Mouse (Mus musculus): ENCODE measurements around the gene Fmnl2. TPM values are rescaled to one million over a fixed set of nuclear protein-coding genes. Genes with fewer than 3 reads are reported as not detected.

The Fmnl2 gene
- polyA plus RNA-seq, 1 experiment from 2014 or later = 1.0 TPM

GRCm38 (mm10) chr2:53095489-53095888, 237.8 kb downstream of the Fmnl2 start:
- Histone ChIP-seq H3K4me2 (ENCODE audit: low read depth, low read length) (no peak overlapping the region), H3K27me3 (ENCODE audit: control insufficient read depth, insufficient read depth, low read length) (no peaks in the 10 kb centered on the region), H3K9ac (ENCODE audit: low read length) (no peak overlapping the region), H3K4me3 (ENCODE audit: low read length) (no peak overlapping the region), H3K4me1 (ENCODE audit: control insufficient read depth, insufficient read depth, low read length) (no peaks in the 10 kb centered on the region), H3K36me3 (ENCODE audit: control insufficient read depth, insufficient read depth) (no peaks in the 10 kb centered on the region), H3K27ac (ENCODE audit: low read length) (no peak overlapping the region), H3K9me3 (replicated peaks; ENCODE audit: control insufficient read depth, low read length) (no peaks in the 10 kb centered on the region)
- 85% methylated on average over 3 of the region's 3 CpGs for WGBS
- ATAC-seq (replicated peaks; ENCODE audit: extremely low read depth, insufficient read depth, low FRiP score) = no peak

- WGBS = 53% methylated on average over 2 of the region's 2 CpGs
- no peaks in the 10 kb centered on the region for H3K9me3 ChIP-seq (replicated peaks; ENCODE audit: control insufficient read depth, low read length)
- H3K9ac ChIP-seq (ENCODE audit: low read length) = no peak overlapping the region
- no peaks in the 10 kb centered on the region for H3K36me3 ChIP-seq (ENCODE audit: control insufficient read depth, insufficient read depth)
- H3K27me3 ChIP-seq (ENCODE audit: control insufficient read depth, insufficient read depth, low read length) = no peaks in the 10 kb centered on the region
- no peak overlapping the region for H3K27ac ChIP-seq (ENCODE audit: low read length)
- ATAC-seq (replicated peaks; ENCODE audit: extremely low read depth, insufficient read depth, low FRiP score) = no peak
- no peaks in the 10 kb centered on the region for H3K4me1 ChIP-seq (ENCODE audit: control insufficient read depth, insufficient read depth, low read length)
- no peak overlapping the region for H3K4me3 ChIP-seq (ENCODE audit: low read length)
- H3K4me2 ChIP-seq (ENCODE audit: low read depth, low read length) = no peak overlapping the region
Observed at GRCm38 (mm10) chr2:53100093-53100492, 242.4 kb downstream of the Fmnl2 start.

- no peak for ATAC-seq (replicated peaks; ENCODE audit: extremely low read depth, insufficient read depth, low FRiP score)
- H3K4me1 ChIP-seq (ENCODE audit: control insufficient read depth, insufficient read depth, low read length) = no peaks in the 10 kb centered on the region
- H3K9ac ChIP-seq (ENCODE audit: low read length) = no peak overlapping the region
- 84% methylated on average over 11 of the region's 11 CpGs for WGBS
- no peaks in the 10 kb centered on the region for H3K9me3 ChIP-seq (replicated peaks; ENCODE audit: control insufficient read depth, low read length)
- H3K4me3 ChIP-seq (ENCODE audit: low read length) = no peak overlapping the region
- H3K27ac ChIP-seq (ENCODE audit: low read length) = no peak overlapping the region
- H3K27me3 ChIP-seq (ENCODE audit: control insufficient read depth, insufficient read depth, low read length) = no peaks in the 10 kb centered on the region
- H3K36me3 ChIP-seq (ENCODE audit: control insufficient read depth, insufficient read depth) = no peaks in the 10 kb centered on the region
- H3K4me2 ChIP-seq (ENCODE audit: low read depth, low read length) = no peak overlapping the region
Observed at GRCm38 (mm10) chr2:53101885-53102740, 244.5 kb downstream of the Fmnl2 start.

GRCm38 (mm10) chr2:53102901-53103300, 245.2 kb downstream of the Fmnl2 start:
- no peak for ATAC-seq (replicated peaks; ENCODE audit: extremely low read depth, insufficient read depth, low FRiP score)
- H3K9me3 ChIP-seq (replicated peaks; ENCODE audit: control insufficient read depth, low read length) = no peaks in the 10 kb centered on the region
- H3K27me3 ChIP-seq (ENCODE audit: control insufficient read depth, insufficient read depth, low read length) = no peaks in the 10 kb centered on the region
- no peaks in the 10 kb centered on the region for H3K36me3 ChIP-seq (ENCODE audit: control insufficient read depth, insufficient read depth)
- H3K4me1 ChIP-seq (ENCODE audit: control insufficient read depth, insufficient read depth, low read length) = no peaks in the 10 kb centered on the region
- H3K4me3 ChIP-seq (ENCODE audit: low read length) = no peak overlapping the region
- 90% methylated on average over 2 of the region's 2 CpGs for WGBS
- H3K4me2 ChIP-seq (ENCODE audit: low read depth, low read length) = no peak overlapping the region
- H3K27ac ChIP-seq (ENCODE audit: low read length) = no peak overlapping the region
- H3K9ac ChIP-seq (ENCODE audit: low read length) = no peak overlapping the region

GRCm38 (mm10) chr2:53105408-53105807, 247.7 kb downstream of the Fmnl2 start:
- Histone ChIP-seq H3K9ac (ENCODE audit: low read length) (no peak overlapping the region), H3K36me3 (ENCODE audit: control insufficient read depth, insufficient read depth) (no peaks in the 10 kb centered on the region), H3K9me3 (replicated peaks; ENCODE audit: control insufficient read depth, low read length) (no peaks in the 10 kb centered on the region), H3K27ac (ENCODE audit: low read length) (no peak overlapping the region), H3K4me1 (ENCODE audit: control insufficient read depth, insufficient read depth, low read length) (no peaks in the 10 kb centered on the region), H3K4me3 (ENCODE audit: low read length) (no peak overlapping the region), H3K27me3 (ENCODE audit: control insufficient read depth, insufficient read depth, low read length) (no peaks in the 10 kb centered on the region), H3K4me2 (ENCODE audit: low read depth, low read length) (no peak overlapping the region)
- 88% methylated on average over 10 of the region's 10 CpGs for WGBS
- ATAC-seq (replicated peaks; ENCODE audit: extremely low read depth, insufficient read depth, low FRiP score) = no peak

- Histone ChIP-seq H3K4me3 (ENCODE audit: low read length) (no peak overlapping the region), H3K27ac (ENCODE audit: low read length) (no peak overlapping the region), H3K36me3 (ENCODE audit: control insufficient read depth, insufficient read depth) (no peaks in the 10 kb centered on the region), H3K9me3 (replicated peaks; ENCODE audit: control insufficient read depth, low read length) (no peaks in the 10 kb centered on the region), H3K27me3 (ENCODE audit: control insufficient read depth, insufficient read depth, low read length) (no peaks in the 10 kb centered on the region), H3K4me1 (ENCODE audit: control insufficient read depth, insufficient read depth, low read length) (no peaks in the 10 kb centered on the region), H3K4me2 (ENCODE audit: low read depth, low read length) (no peak overlapping the region), H3K9ac (ENCODE audit: low read length) (no peak overlapping the region)
- ATAC-seq (replicated peaks; ENCODE audit: extremely low read depth, insufficient read depth, low FRiP score) = no peak
- 56% methylated on average over 7 of the region's 7 CpGs for WGBS
Observed at GRCm38 (mm10) chr2:53106056-53106455, 248.4 kb downstream of the Fmnl2 start.

GRCm38 (mm10) chr2:53106472-53106871, 248.8 kb downstream of the Fmnl2 start:
- Histone ChIP-seq H3K9ac (ENCODE audit: low read length) (no peak overlapping the region), H3K27me3 (ENCODE audit: control insufficient read depth, insufficient read depth, low read length) (no peaks in the 10 kb centered on the region), H3K27ac (ENCODE audit: low read length) (no peak overlapping the region), H3K4me1 (ENCODE audit: control insufficient read depth, insufficient read depth, low read length) (no peaks in the 10 kb centered on the region), H3K4me2 (ENCODE audit: low read depth, low read length) (no peak overlapping the region), H3K36me3 (ENCODE audit: control insufficient read depth, insufficient read depth) (no peaks in the 10 kb centered on the region), H3K9me3 (replicated peaks; ENCODE audit: control insufficient read depth, low read length) (no peaks in the 10 kb centered on the region), H3K4me3 (ENCODE audit: low read length) (no peak overlapping the region)
- WGBS = 83% methylated on average over 8 of the region's 8 CpGs
- no peak for ATAC-seq (replicated peaks; ENCODE audit: extremely low read depth, insufficient read depth, low FRiP score)

GRCm38 (mm10) chr2:53108547-53108946, 250.9 kb downstream of the Fmnl2 start:
- no peak for ATAC-seq (replicated peaks; ENCODE audit: extremely low read depth, insufficient read depth, low FRiP score)
- Histone ChIP-seq H3K4me2 (ENCODE audit: low read depth, low read length) (no peak overlapping the region), H3K27ac (ENCODE audit: low read length) (no peak overlapping the region), H3K36me3 (ENCODE audit: control insufficient read depth, insufficient read depth) (no peaks in the 10 kb centered on the region), H3K27me3 (ENCODE audit: control insufficient read depth, insufficient read depth, low read length) (no peaks in the 10 kb centered on the region), H3K9me3 (replicated peaks; ENCODE audit: control insufficient read depth, low read length) (no peaks in the 10 kb centered on the region), H3K4me3 (ENCODE audit: low read length) (no peak overlapping the region), H3K9ac (ENCODE audit: low read length) (no peak overlapping the region), H3K4me1 (ENCODE audit: control insufficient read depth, insufficient read depth, low read length) (no peaks in the 10 kb centered on the region)
- 70% methylated on average over 5 of the region's 5 CpGs for WGBS

GRCm38 (mm10) chr2:53121797-53122196, 264.1 kb downstream of the Fmnl2 start:
- Histone ChIP-seq H3K4me1 (ENCODE audit: control insufficient read depth, insufficient read depth, low read length) (no peaks in the 10 kb centered on the region), H3K27ac (ENCODE audit: low read length) (no peak overlapping the region), H3K27me3 (ENCODE audit: control insufficient read depth, insufficient read depth, low read length) (no peaks in the 10 kb centered on the region), H3K4me2 (ENCODE audit: low read depth, low read length) (no peak overlapping the region), H3K4me3 (ENCODE audit: low read length) (no peak overlapping the region), H3K9me3 (replicated peaks; ENCODE audit: control insufficient read depth, low read length) (no peaks in the 10 kb centered on the region), H3K36me3 (ENCODE audit: control insufficient read depth, insufficient read depth) (peaks cover 4% of the 10 kb centered on the region), H3K9ac (ENCODE audit: low read length) (no peak overlapping the region)
- WGBS = 66% methylated on average over 5 of the region's 5 CpGs
- no peak for ATAC-seq (replicated peaks; ENCODE audit: extremely low read depth, insufficient read depth, low FRiP score)
